Comparison of ENCODE assay signal across 8 mouse cellular contexts in genomic region chr1:133798821-133799415, GRCm38 (mm10). TPM values are rescaled to one million over a fixed set of nuclear protein-coding genes. Genes with fewer than 3 reads are reported as not detected.
A peak's percentile ranks its signal among the peaks of the same experiment; 100 is the strongest.
DNase-seq lines count a peak whose midpoint lies in the region; ATAC-seq and TF ChIP-seq lines count a peak whose summit lies in the region.

No protein-coding gene starts in this region.

- no peaks in the 10 kb centered on the region; the same call in 1 of the 2 replicates for H3K27me3 ChIP-seq in kidney, adult 2 months (replicated peaks; ENCODE audit: control insufficient read depth, insufficient read depth, low read length)
- H3K27me3 ChIP-seq in embryonic facial prominence, embryonic 11.5 days (ENCODE audit: control insufficient read depth, insufficient read depth, low read length), result 0 out of 2 replicates have a peak, but pooled peaks cover 2% of the 10 kb centered on the region
- no peaks in the 10 kb centered on the region for H3K27me3 ChIP-seq in hindbrain, postnatal 0 days (ENCODE audit: insufficient read depth, low read length)
- H3K27me3 ChIP-seq in midbrain, embryonic 13.5 days, result peaks cover 20% of the 10 kb centered on the region

- H3K4me2 ChIP-seq in embryonic facial prominence, embryonic 11.5 days (ENCODE audit: low read depth, low read length), result peak overlapping the region; percentile 87; the same call in 1 of the 2 replicates
- H3K4me2 ChIP-seq in hindbrain, postnatal 0 days (ENCODE audit: low read depth, low read length), result peak overlapping the region; percentile 97
- H3K4me2 ChIP-seq in midbrain, embryonic 13.5 days (replicated peaks), result peak overlapping the region; percentile 90

- ATAC-seq in embryonic facial prominence, embryonic 11.5 days (replicated peaks; ENCODE audit: insufficient number of reproducible peaks, low FRiP score, low TSS enrichment, low read depth), result no peak
- no peak for ATAC-seq in hindbrain, postnatal 0 days
- ATAC-seq in midbrain, embryonic 13.5 days, result no peak

- WGBS in kidney, adult 2 months, result 86% methylated on average over 1 of the region's 1 CpGs
- 58% methylated on average over 1 of the region's 1 CpGs for WGBS in embryonic facial prominence, embryonic 11.5 days
- 77% methylated on average over 1 of the region's 1 CpGs for WGBS in hindbrain, postnatal 0 days
- 62% methylated on average over 1 of the region's 1 CpGs for WGBS in midbrain, embryonic 13.5 days

- TF ChIP-seq POLR2A in kidney, adult 2 months (IDR thresholded peaks at IDR 0.05; ENCODE audit: low read depth, low read length), result no peak

- no peak overlapping the region for H3K9ac ChIP-seq in embryonic facial prominence, embryonic 11.5 days (replicated peaks; ENCODE audit: low read length)
- H3K9ac ChIP-seq in hindbrain, postnatal 0 days (replicated peaks; ENCODE audit: low read length), result peak overlapping the region; percentile 10; the same call in 1 of the 2 replicates
- H3K9ac ChIP-seq in midbrain, embryonic 13.5 days (replicated peaks), result peak overlapping the region; percentile 32; the same call in 1 of the 2 replicates

- peak overlapping the region; percentile 82; the same call in 1 of the 2 replicates for H3K4me3 ChIP-seq in kidney, adult 2 months (ENCODE audit: insufficient read depth, low read depth, low read length)
- 0 out of 2 replicates have a peak overlapping the region, but pooled peaks have one; percentile 51 for H3K4me3 ChIP-seq in embryonic facial prominence, embryonic 11.5 days (ENCODE audit: low read depth, low read length)
- H3K4me3 ChIP-seq in hindbrain, postnatal 0 days (ENCODE audit: low read length), result peak overlapping the region; percentile 60
- H3K4me3 ChIP-seq in midbrain, embryonic 13.5 days (replicated peaks), result peak overlapping the region; percentile 53; the same call in 1 of the 2 replicates

- no peak overlapping the region for H3K27ac ChIP-seq in kidney, adult 2 months (ENCODE audit: insufficient read depth, low read depth, low read length)
- H3K27ac ChIP-seq in embryonic facial prominence, embryonic 11.5 days (replicated peaks; ENCODE audit: low read depth, low read length), result no peak overlapping the region
- no peak overlapping the region for H3K27ac ChIP-seq in hindbrain, postnatal 0 days
- no peak overlapping the region for H3K27ac ChIP-seq in midbrain, embryonic 13.5 days

- intact Hi-C loops in left cerebral cortex, postnatal 25 days (cut with DNase I), result no loop called here

- no peaks in the 10 kb centered on the region for H3K9me3 ChIP-seq in embryonic facial prominence, embryonic 11.5 days (replicated peaks; ENCODE audit: control insufficient read depth, low read length)
- H3K9me3 ChIP-seq in hindbrain, postnatal 0 days (ENCODE audit: low read length), result no peaks in the 10 kb centered on the region
- no peaks in the 10 kb centered on the region for H3K9me3 ChIP-seq in midbrain, embryonic 13.5 days

- DNase-seq in kidney, adult 2 months, result no peak
- DNase-seq in kidney, postnatal 25 days, result no peak
- no peak for DNase-seq in embryonic facial prominence, embryonic 11.5 days (ENCODE audit: low spot score)
- DNase-seq in hindbrain, postnatal 0 days (ENCODE audit: low spot score), result no peak
- DNase-seq in left cerebral cortex, postnatal 25 days (ENCODE audit: low spot score in 2 of 2), result no peak
- no peak for DNase-seq in layer of hippocampus, adult 11-12 months (ENCODE audit: low spot score)
- no peak for DNase-seq in adrenal gland, adult 8-10 months

- no peak for TF ChIP-seq CTCF in kidney, adult 2 months (conservative IDR thresholded peaks at IDR 0.05; ENCODE audit: insufficient read depth, insufficient read length, low read depth, low read length)
- TF ChIP-seq CTCF in hindbrain, postnatal 0 days (IDR thresholded peaks at IDR 0.05; ENCODE audit: low read depth), result no peak

- H3K36me3 ChIP-seq in kidney, adult 2 months (ENCODE audit: control insufficient read depth, insufficient read depth, low read length), result no peaks in the 10 kb centered on the region
- no peaks in the 10 kb centered on the region for H3K36me3 ChIP-seq in embryonic facial prominence, embryonic 11.5 days (replicated peaks; ENCODE audit: control insufficient read depth, insufficient read depth, low read depth, low read length)
- no peaks in the 10 kb centered on the region for H3K36me3 ChIP-seq in hindbrain, postnatal 0 days (ENCODE audit: insufficient read depth, low read length)
- no peaks in the 10 kb centered on the region for H3K36me3 ChIP-seq in midbrain, embryonic 13.5 days

- peaks cover 6% of the 10 kb centered on the region for H3K4me1 ChIP-seq in kidney, adult 2 months (ENCODE audit: control insufficient read depth, insufficient read depth, low read length)
- H3K4me1 ChIP-seq in embryonic facial prominence, embryonic 11.5 days (ENCODE audit: control insufficient read depth, insufficient read depth, low read length), result no peaks in the 10 kb centered on the region; the same call in 1 of the 2 replicates
- peaks cover 5% of the 10 kb centered on the region; the same call in 1 of the 2 replicates for H3K4me1 ChIP-seq in hindbrain, postnatal 0 days (ENCODE audit: insufficient read depth, low read length)
- peaks cover 41% of the 10 kb centered on the region for H3K4me1 ChIP-seq in midbrain, embryonic 13.5 days (replicated peaks)

RNA-seq across cellular contexts. Expression of gene Atp2b4, which starts 1.9 kb away (rescaled TPM):
- 4.9 and 6.1 TPM in 2 replicates for polyA plus RNA-seq in kidney, adult 2 months (2012; rRNA removed)
- polyA plus RNA-seq in embryonic facial prominence, embryonic 11.5 days (2014; fragmentation: Nextera tagmentation; extraction: Ambion mirVana), result 9.6 and 9.9 TPM in 2 replicates
- 56.6 and 57.3 TPM in 2 replicates for total RNA-seq in hindbrain, postnatal 0 days (2014; rRNA removed)
- 13.2 and 13.4 TPM in 2 replicates for polyA plus RNA-seq in hindbrain, postnatal 0 days (2015; fragmentation: Nextera tagmentation; extraction: Ambion mirVana)
- polyA plus RNA-seq in midbrain, embryonic 13.5 days (2015; fragmentation: Nextera tagmentation; extraction: Ambion mirVana), result 7.8 and 8.2 TPM in 2 replicates
- 100 to 1,000 TPM; 201 to 257 TPM for total RNA-seq in left cerebral cortex, postnatal 25 days (2021)
- 10 to 100 TPM; 32.1 to 71.7 (median 45.6) TPM for total RNA-seq in adrenal gland, adult 8-10 months (2022)
